Mouse (Mus musculus) lung, postnatal 0 days (tissue): ENCODE data around the gene Tgfb3.

Experiments used
- CTCF ChIP-seq: IDR thresholded peaks from 2 replicates; pipeline ENCODE4 v1.5.1; 2016; ENCODE audit warnings: antibody characterized with exemption, mild to moderate bottlenecking
- EP300 ChIP-seq: IDR thresholded peaks from 2 replicates; pipeline ENCODE4 v1.6.1; 2016; ENCODE audit warnings: antibody characterized with exemption, mild to moderate bottlenecking, control low read depth

- peak; percentile 36; the same call in 1 of the 2 replicates for TF ChIP-seq EP300
- no peak for TF ChIP-seq CTCF
Measured at GRCm38 (mm10) chr12:86097781-86098180, 18.9 kb upstream of the Tgfb3 start.
